In genomic region chr2:173173521-173174511, GRCm38 (mm10) we compare ENCODE assay signal across 9 mouse cellular contexts. TPM values are rescaled to one million over a fixed set of nuclear protein-coding genes. Genes with fewer than 3 reads are reported as not detected.
A peak's percentile ranks its signal among the peaks of the same experiment; 100 is the strongest.
DNase-seq lines count a peak whose midpoint lies in the region; ATAC-seq and TF ChIP-seq lines count a peak whose summit lies in the region.
"Had no signal": no experiment of that assay in that cellular context is flagged by ENCODE, and none has a peak within 500 bp of the region (broad histone marks: within the 10 kb centered on the region; RNA-seq: fewer than 3 reads in every experiment).

No protein-coding gene starts in this region.

- no peak for TF ChIP-seq CTCF in heart, postnatal 0 days (IDR thresholded peaks at IDR 0.05; ENCODE audit: low read depth)

- ATAC-seq in embryonic facial prominence, embryonic 15.5 days (ENCODE audit: insufficient number of reproducible peaks, low FRiP score, low TSS enrichment, low read depth) = peak; percentile 91
- ATAC-seq in heart, postnatal 0 days (ENCODE audit: insufficient read depth, low read depth) = peak; percentile 75
- ATAC-seq: Patski had no signal

- peaks cover 31% of the 10 kb centered on the region for H3K4me1 ChIP-seq in embryonic facial prominence, embryonic 15.5 days
- peaks cover 24% of the 10 kb centered on the region for H3K4me1 ChIP-seq in heart, postnatal 0 days (ENCODE audit: control insufficient read depth, insufficient read depth)

- peak; percentile 1 to 4 for DNase-seq in spleen, adult 18-20 months
- DNase-seq in spleen, adult 12 weeks (ENCODE audit: low spot score) = no peak
- DNase-seq in heart, postnatal 0 days (ENCODE audit: low spot score) = peak; percentile 88
- peak; percentile 89 for DNase-seq in kidney, postnatal 14 days
- peak; percentile 56 for DNase-seq in liver
- DNase-seq in naive thymus-derived CD4-positive, alpha-beta T cell, adult 2 months (ENCODE audit: low read depth) = peak; percentile 77
- peak; percentile 86 for DNase-seq in thymus, postnatal 0 days (ENCODE audit: low spot score)

- peak overlapping the region; percentile 54 for H3K4me2 ChIP-seq in embryonic facial prominence, embryonic 15.5 days (replicated peaks)
- H3K4me2 ChIP-seq in heart, postnatal 0 days (ENCODE audit: low read depth, low read length) = peak overlapping the region; percentile 47

- H3K27me3 ChIP-seq in embryonic facial prominence, embryonic 15.5 days = no peaks in the 10 kb centered on the region
- H3K27me3 ChIP-seq in heart, postnatal 0 days (ENCODE audit: control insufficient read depth, insufficient read depth, low read length) = no peaks in the 10 kb centered on the region; the same call in 1 of the 2 replicates

- H3K36me3 ChIP-seq in embryonic facial prominence, embryonic 15.5 days = no peaks in the 10 kb centered on the region
- H3K36me3 ChIP-seq in heart, postnatal 0 days (replicated peaks; ENCODE audit: control insufficient read depth, insufficient read depth, low read length) = no peaks in the 10 kb centered on the region

- no peaks in the 10 kb centered on the region for H3K9me3 ChIP-seq in embryonic facial prominence, embryonic 15.5 days (replicated peaks)
- H3K9me3 ChIP-seq in heart, postnatal 0 days (replicated peaks; ENCODE audit: control insufficient read depth, low read length) = 0 out of 2 replicates have a peak, but pooled peaks cover 3% of the 10 kb centered on the region

- peak overlapping the region; percentile 36 for H3K4me3 ChIP-seq in embryonic facial prominence, embryonic 15.5 days (replicated peaks)
- H3K4me3 ChIP-seq in heart, postnatal 0 days (ENCODE audit: low read depth, low read length) = peak overlapping the region; percentile 6

- H3K9ac ChIP-seq in embryonic facial prominence, embryonic 15.5 days = peak overlapping the region; percentile 9; the same call in 1 of the 2 replicates
- peak overlapping the region; percentile 49 for H3K9ac ChIP-seq in heart, postnatal 0 days (replicated peaks; ENCODE audit: low read depth, low read length)

- 2% methylated on average over 22 of the region's 22 CpGs for WGBS in embryonic facial prominence, embryonic 15.5 days
- WGBS in heart, postnatal 0 days = 10% methylated on average over 22 of the region's 22 CpGs

- peak overlapping the region; percentile 97 for H3K27ac ChIP-seq in embryonic facial prominence, embryonic 15.5 days (replicated peaks)
- peak overlapping the region; percentile 89 for H3K27ac ChIP-seq in heart, postnatal 0 days (ENCODE audit: low read depth)

- no peak for TF ChIP-seq EP300 in heart, postnatal 0 days (IDR thresholded peaks at IDR 0.05; ENCODE audit: low read depth)

RNA-seq across cellular contexts. Expression of gene Pck1, which starts 21.0 kb away (rescaled TPM):
- polyA plus RNA-seq in embryonic facial prominence, embryonic 15.5 days (2015; fragmentation: Nextera tagmentation; extraction: Ambion mirVana) = not detected in 2 replicates
- total RNA-seq in heart, postnatal 0 days (2014; rRNA removed; ENCODE audit: low replicate concordance) = 0.97 and 1.7 TPM in 2 replicates
- 0.29 and 0.37 TPM in 2 replicates for polyA plus RNA-seq in heart, postnatal 0 days (2015; fragmentation: Nextera tagmentation; extraction: Ambion mirVana)
- polyA plus RNA-seq in thymus, postnatal 0 days (2015; fragmentation: Nextera tagmentation; extraction: Ambion mirVana) = 0.51 and 1.6 TPM in 2 replicates
- polyA plus RNA-seq: Patski had no signal

RNA-seq across cellular contexts. Expression of gene Zbp1, which starts 44.9 kb away (rescaled TPM):
- 0.63 and 1.5 TPM in 2 replicates for polyA plus RNA-seq in embryonic facial prominence, embryonic 15.5 days (2015; fragmentation: Nextera tagmentation; extraction: Ambion mirVana)
- 3.1 TPM in 1 of 2 replicates, not detected in the other for total RNA-seq in heart, postnatal 0 days (2014; rRNA removed; ENCODE audit: low replicate concordance)
- 0.36 and 1.1 TPM in 2 replicates for polyA plus RNA-seq in heart, postnatal 0 days (2015; fragmentation: Nextera tagmentation; extraction: Ambion mirVana)
- 42.1 and 52.8 TPM in 2 replicates for polyA plus RNA-seq in thymus, postnatal 0 days (2015; fragmentation: Nextera tagmentation; extraction: Ambion mirVana)

RNA-seq across cellular contexts. Expression of gene Ctcfl, which starts 54.5 kb away (rescaled TPM):
- polyA plus RNA-seq in embryonic facial prominence, embryonic 15.5 days (2015; fragmentation: Nextera tagmentation; extraction: Ambion mirVana) = 0.09 TPM in 1 of 2 replicates, not detected in the other
- total RNA-seq in heart, postnatal 0 days (2014; rRNA removed; ENCODE audit: low replicate concordance) = not detected in 2 replicates
- polyA plus RNA-seq in heart, postnatal 0 days (2015; fragmentation: Nextera tagmentation; extraction: Ambion mirVana) = 0.22 and 0.26 TPM in 2 replicates
- 0.21 and 0.26 TPM in 2 replicates for polyA plus RNA-seq in thymus, postnatal 0 days (2015; fragmentation: Nextera tagmentation; extraction: Ambion mirVana)
- polyA plus RNA-seq: Patski had no signal

Comparison
In these comparisons a context has a peak if more than half of its experiments do, and no peak if none do; other contexts are left out.
1. RNA of gene Zbp1, which starts 44.9 kb away (polyA plus RNA-seq): 42.1 to 52.8 TPM in thymus, postnatal 0 days; 0.63 to 1.5 TPM in embryonic facial prominence, embryonic 15.5 days and 0.36 to 1.1 TPM in heart, postnatal 0 days; every median in the first group is over 10 times any median in the second.